Mouse (Mus musculus) erythroblast, adult 5-6 weeks (primary cell): ENCODE data around the gene St6galnac3. TPM values are rescaled to one million over a fixed set of nuclear protein-coding genes. Genes with fewer than 3 reads are reported as not detected.

Experiments
- ATAC-seq: replicated peaks from 2 replicates; pipeline ENCODE4 v1.8.0; 2016; ENCODE audit warnings: moderate number of reproducible peaks, mild to moderate bottlenecking, moderate TSS enrichment, inconsistent platforms; ENCODE audit not compliant: poor library complexity, low FRiP score, severe bottlenecking
- total RNA-seq, 2 experiments: library from RNA; stranded (forward) in 1 of 2; stranded (reverse) in 1 of 2; fragments of 150-400 nt in 1 of 2; fragments of 200-764, 138-1000 nt in 1 of 2; gene quantifications; 2 replicates each; pipeline versions ENCODE4 v1.2.3 to v1.2.4; 2015 to 2017; ENCODE audit warnings: low replicate concordance in 2 of 2

St6galnac3 gene
- total RNA-seq, 2 experiments from 2014 or later: 3.7 to 11.0 TPM

- ATAC-seq: no peak
Measured at GRCm38 (mm10) chr3:153492986-153493385, 232.0 kb downstream of the St6galnac3 start.

GRCm38 (mm10) chr3:153489718-153490117 is 235.3 kb downstream of the St6galnac3 start:
- no peak for ATAC-seq

GRCm38 (mm10) chr3:153488931-153489330 is 236.0 kb downstream of the St6galnac3 start:
- no peak for ATAC-seq

GRCm38 (mm10) chr3:153485176-153485575 is 239.8 kb downstream of the St6galnac3 start:
- ATAC-seq: no peak

GRCm38 (mm10) chr3:153484701-153485100 is 240.3 kb downstream of the St6galnac3 start:
- no peak for ATAC-seq

GRCm38 (mm10) chr3:153483691-153484090 is 241.3 kb downstream of the St6galnac3 start:
- no peak for ATAC-seq

GRCm38 (mm10) chr3:153482098-153482497 is 242.9 kb downstream of the St6galnac3 start:
- no peak for ATAC-seq

- ATAC-seq: no peak
Measured at GRCm38 (mm10) chr3:153481012-153481411, 244.0 kb downstream of the St6galnac3 start.

GRCm38 (mm10) chr3:153480636-153481006 is 244.4 kb downstream of the St6galnac3 start:
- ATAC-seq: no peak

GRCm38 (mm10) chr3:153480005-153480635 is 244.9 kb downstream of the St6galnac3 start:
- no peak for ATAC-seq

GRCm38 (mm10) chr3:153475919-153476318 is 249.1 kb downstream of the St6galnac3 start:
- ATAC-seq: no peak

GRCm38 (mm10) chr3:153475461-153475860 is 249.5 kb downstream of the St6galnac3 start:
- ATAC-seq: no peak

GRCm38 (mm10) chr3:153472583-153473471 is 252.1 kb downstream of the St6galnac3 start:
- ATAC-seq: no peak

- ATAC-seq: no peak
Measured at GRCm38 (mm10) chr3:153463849-153464248, 261.1 kb downstream of the St6galnac3 start.

- ATAC-seq: no peak
Measured at GRCm38 (mm10) chr3:153460173-153460572, 264.8 kb downstream of the St6galnac3 start.

- ATAC-seq: no peak
Measured at GRCm38 (mm10) chr3:153458593-153458992, 266.4 kb downstream of the St6galnac3 start.

- ATAC-seq: no peak
Measured at GRCm38 (mm10) chr3:153457701-153458100, 267.3 kb downstream of the St6galnac3 start.

- ATAC-seq: no peak
Measured at GRCm38 (mm10) chr3:153457203-153457602, 267.8 kb downstream of the St6galnac3 start.

GRCm38 (mm10) chr3:153456227-153456626 is 268.7 kb downstream of the St6galnac3 start:
- ATAC-seq: no peak

- no peak for ATAC-seq
Measured at GRCm38 (mm10) chr3:153453127-153454049, 271.6 kb downstream of the St6galnac3 start.
